Comparison of ENCODE assay signal across 24 mouse cellular contexts in genomic region chr4:150875393-150875792, GRCm38 (mm10). TPM values are rescaled to one million over a fixed set of nuclear protein-coding genes. Genes with fewer than 3 reads are reported as not detected.
A peak's percentile ranks its signal among the peaks of the same experiment; 100 is the strongest.
DNase-seq lines count a peak whose midpoint lies in the region; ATAC-seq and TF ChIP-seq lines count a peak whose summit lies in the region.
"Had no signal": no experiment of that assay in that cellular context is flagged by ENCODE, and none has a peak within 500 bp of the region (broad histone marks: within the 10 kb centered on the region; RNA-seq: fewer than 3 reads in every experiment).

No protein-coding gene starts in this region.

- no peaks in the 10 kb centered on the region for H3K79me2 ChIP-seq in MEL (ENCODE audit: control insufficient read depth, insufficient read depth, low read length, poor library complexity)

- no peak for TF ChIP-seq POLR2A in kidney, adult 2 months (IDR thresholded peaks at IDR 0.05; ENCODE audit: low read depth, low read length)
- no peak for TF ChIP-seq POLR2A in MEL (IDR thresholded peaks at IDR 0.05; ENCODE audit: control insufficient read depth in 1 of 2, insufficient read depth in 1 of 2, low read depth in 1 of 2, low read length in 2 of 2, poor library complexity in 1 of 2)

- no peak overlapping the region for H3K4me3 ChIP-seq in kidney, adult 2 months (ENCODE audit: insufficient read depth, low read depth, low read length)
- no peak overlapping the region for H3K4me3 ChIP-seq in ES-E14 (ENCODE audit: insufficient read depth in 1 of 2, low read depth in 1 of 2, low read length in 2 of 2, poor library complexity in 1 of 2, severe bottlenecking in 1 of 2)
- H3K4me3 ChIP-seq in MEL (ENCODE audit: control insufficient read depth in 1 of 2, insufficient read depth in 1 of 2, low read depth in 2 of 2, low read length in 2 of 2): no peak overlapping the region
- H3K4me3 ChIP-seq: embryonic facial prominence, embryonic 13.5 days; embryonic facial prominence, embryonic 15.5 days; erythroblast, embryonic 14.5 days; forebrain, embryonic 10.5 days; forebrain, embryonic 12.5 days had no signal

- H3K9ac ChIP-seq in ES-E14 (ENCODE audit: insufficient read depth, low read depth, low read length, poor library complexity, severe bottlenecking): no peak overlapping the region
- no peak overlapping the region for H3K9ac ChIP-seq in MEL (ENCODE audit: control insufficient read depth, low read depth, low read length, poor library complexity, severe bottlenecking)
- H3K9ac ChIP-seq: embryonic facial prominence, embryonic 13.5 days; embryonic facial prominence, embryonic 15.5 days; forebrain, embryonic 12.5 days had no signal

- in situ Hi-C loops in ES-E14 (cut with MboI; ENCODE audit: low sequenced_read_pairs in 2 of 2, unreplicated experiment in 2 of 2): loop anchor here in 1 of 2 experiments (25.0 kb wide), 1 partner anchor 213 kb away; the partner anchor contains the start of gene Slc45a1

- no peak for TF ChIP-seq RAD21 in MEL (IDR thresholded peaks at IDR 0.05; ENCODE audit: low read depth, low read length)

- H3K4me1 ChIP-seq in kidney, adult 2 months (ENCODE audit: control insufficient read depth, insufficient read depth, low read length): peaks cover 5% of the 10 kb centered on the region; the same call in 1 of the 2 replicates
- peaks cover 5 to 23% of the 10 kb centered on the region in 2 experiments; a peak in 3 of 4 replicates for H3K4me1 ChIP-seq in ES-E14 (ENCODE audit: control insufficient read depth in 2 of 2, insufficient read depth in 2 of 2, low read length in 2 of 2, poor library complexity in 1 of 2)
- H3K4me1 ChIP-seq in MEL (ENCODE audit: control insufficient read depth in 1 of 2, insufficient read depth in 2 of 2, low read length in 2 of 2): peaks cover 3 to 6% of the 10 kb centered on the region in 2 experiments; a peak in 2 of 4 replicates

- H3K9me3 ChIP-seq in ES-E14 (ENCODE audit: control insufficient read depth, insufficient read depth, low read depth, low read length) (no peaks in the 10 kb centered on the region), MEL (replicated peaks; ENCODE audit: insufficient read depth, low read length) (no peaks in the 10 kb centered on the region)

- ATAC-seq in monocyte, adult 5-6 weeks (replicated peaks; ENCODE audit: insufficient number of reproducible peaks, low FRiP score, low TSS enrichment, poor library complexity, severe bottlenecking): no peak
- ATAC-seq: forebrain, embryonic 14.5 days; forebrain, embryonic 16.5 days had no signal

- DNase-seq in kidney, adult 2 months: peak; percentile 1
- no peak for DNase-seq in kidney, adult 8-10 months
- no peak for DNase-seq in ES-E14 (ENCODE audit: low read depth, low spot score)
- DNase-seq in MEL (ENCODE audit: low read depth, low spot score): no peak
- DNase-seq: adrenal gland, adult 2 months; adrenal gland, postnatal 10 days; adrenal gland, postnatal 25 days; cerebellum, adult 11 months; cerebellum, adult 18-20 months; cerebellum, adult 8-10 months; cerebellum, adult 9-11 months; cerebellum, postnatal 14 days; cerebellum, postnatal 36 days; embryo, embryonic 11 days had no signal

- no peak for TF ChIP-seq CTCF in kidney, adult 2 months (conservative IDR thresholded peaks at IDR 0.05; ENCODE audit: insufficient read depth, insufficient read length, low read depth, low read length)
- TF ChIP-seq CTCF in MEL (IDR thresholded peaks at IDR 0.05 in 2 of 3, conservative IDR thresholded peaks at IDR 0.05 in 1 of 3; ENCODE audit: control insufficient read depth in 1 of 3, insufficient read depth in 1 of 3, low read depth in 2 of 3, low read length in 3 of 3, poor library complexity in 1 of 3, severe bottlenecking in 1 of 3): no peak

- H3K27ac ChIP-seq in kidney, adult 2 months (ENCODE audit: insufficient read depth, low read depth, low read length): no peak overlapping the region
- no peak overlapping the region for H3K27ac ChIP-seq in ES-E14 (ENCODE audit: insufficient read depth, low read depth, low read length, poor library complexity, severe bottlenecking)
- no peak overlapping the region for H3K27ac ChIP-seq in MEL (ENCODE audit: control insufficient read depth, low read depth, low read length)
- H3K27ac ChIP-seq: embryonic facial prominence, embryonic 13.5 days; embryonic facial prominence, embryonic 15.5 days; forebrain, embryonic 10.5 days; forebrain, embryonic 12.5 days had no signal

- WGBS in kidney, adult 2 months: 84% methylated on average over 10 of the region's 10 CpGs

- H3K36me3 ChIP-seq in kidney, adult 2 months (ENCODE audit: control insufficient read depth, insufficient read depth, low read length): no peaks in the 10 kb centered on the region
- H3K36me3 ChIP-seq in ES-E14 (ENCODE audit: control insufficient read depth, insufficient read depth, low read length, poor library complexity, severe bottlenecking) (no peaks in the 10 kb centered on the region), MEL (ENCODE audit: control insufficient read depth in 1 of 2, insufficient read depth in 2 of 2, low read length in 2 of 2) (peaks cover 0 to 4% of the 10 kb centered on the region in 2 experiments; a peak in 1 of 4 replicates)
- H3K36me3 ChIP-seq: G1E had no signal

- no peaks in the 10 kb centered on the region for H3K27me3 ChIP-seq in kidney, adult 2 months (replicated peaks; ENCODE audit: control insufficient read depth, insufficient read depth, low read length)
- no peaks in the 10 kb centered on the region for H3K27me3 ChIP-seq in MEL (ENCODE audit: control insufficient read depth in 1 of 2, insufficient read depth in 2 of 2, low read length in 2 of 2)
- H3K27me3 ChIP-seq: embryonic facial prominence, embryonic 13.5 days; embryonic facial prominence, embryonic 15.5 days; forebrain, embryonic 12.5 days had no signal

- TF ChIP-seq EP300 in MEL (IDR thresholded peaks at IDR 0.05; ENCODE audit: low read depth in 1 of 2, low read length in 2 of 2): no peak

TF ChIP-seq in ES-E14, 5 proteins besides CTCF, POLR2A, EP300 and RAD21:
- TF ChIP-seq ZNF384 (IDR thresholded peaks at IDR 0.05; ENCODE audit: low read depth, low read length) (peak; percentile 72), CHD2 (IDR thresholded peaks at IDR 0.05; ENCODE audit: low read depth, low read length) (no peak), HCFC1 (IDR thresholded peaks at IDR 0.05; ENCODE audit: borderline replicate concordance, insufficient read depth, low read length) (no peak), MAFK (IDR thresholded peaks at IDR 0.05; ENCODE audit: insufficient read depth, low read depth, low read length) (no peak)

TF ChIP-seq in MEL, 35 proteins besides CTCF, POLR2A, EP300 and RAD21:
- TF ChIP-seq USF2 (IDR thresholded peaks at IDR 0.05; ENCODE audit: borderline replicate concordance in 1 of 2, insufficient read depth in 1 of 2, low read depth in 1 of 2, low read length in 2 of 2) (no peak), SIN3A (IDR thresholded peaks at IDR 0.05; ENCODE audit: low read length) (no peak), JUND (IDR thresholded peaks at IDR 0.05; ENCODE audit: low read depth, low read length) (no peak), POLR2AphosphoS2 (IDR thresholded peaks at IDR 0.05; ENCODE audit: low read length) (no peak), NRF1 (IDR thresholded peaks at IDR 0.05; ENCODE audit: insufficient read depth, low read depth, low read length, poor library complexity, severe bottlenecking) (no peak), ZNF384 (IDR thresholded peaks at IDR 0.05; ENCODE audit: low read depth, low read length) (peak; percentile 47; the same call in 1 of the 2 replicates)
TF ChIP-seq in MEL: peak in this region for 1.

RNA-seq across cellular contexts. Expression of gene Errfi1, which starts 21.7 kb away (rescaled TPM):
- 230 TPM in 2 replicates for polyA plus RNA-seq in kidney, adult 2 months (2012; rRNA removed)
- total RNA-seq in ES-E14 (2012; rRNA removed): 22.8 and 38.0 TPM in 2 replicates
- 2.1 and 2.3 TPM in 2 replicates for total RNA-seq in MEL (2012; rRNA removed)
- 1 to 10 TPM in 1 of 2 experiments, not detected in 1; 2.7 TPM for polyA plus RNA-seq in MEL (2012; ENCODE audit: insufficient read depth in 1 of 2, insufficient read length in 2 of 2, low read depth in 1 of 2, low replicate concordance in 2 of 2, missing spikeins in 1 of 2)
- total RNA-seq in monocyte, adult 5-6 weeks (2017): 18.2 to 25.1 TPM (median 23.4 TPM) in 3 replicates
- polyA plus RNA-seq: erythroblast, embryonic 14.5 days; G1E had no signal

RNA-seq across cellular contexts. Expression of gene Park7, which starts 38.8 kb away (rescaled TPM):
- polyA plus RNA-seq in kidney, adult 2 months (2012; rRNA removed): 314 and 444 TPM in 2 replicates
- 308 and 393 TPM in 2 replicates for total RNA-seq in ES-E14 (2012; rRNA removed)
- total RNA-seq in MEL (2012; rRNA removed): 438 and 445 TPM in 2 replicates
- polyA plus RNA-seq in MEL (2012; ENCODE audit: insufficient read depth in 1 of 2, insufficient read length in 2 of 2, low read depth in 1 of 2, low replicate concordance in 2 of 2, missing spikeins in 1 of 2): 100 to 1,000 TPM in 1 of 2 experiments, not detected in 1; 480 TPM
- total RNA-seq in monocyte, adult 5-6 weeks (2017): 177 to 216 TPM (median 190 TPM) in 3 replicates

RNA-seq across cellular contexts. Expression of gene Tnfrsf9, which starts 39.0 kb away (rescaled TPM):
- 0.14 and 0.86 TPM in 2 replicates for polyA plus RNA-seq in kidney, adult 2 months (2012; rRNA removed)
- total RNA-seq in ES-E14 (2012; rRNA removed) (0.27 and 0.42 TPM in 2 replicates), MEL (2012; rRNA removed) (not detected in 2 replicates)
- polyA plus RNA-seq in MEL (2012; ENCODE audit: insufficient read depth in 1 of 2, insufficient read length in 2 of 2, low read depth in 1 of 2, low replicate concordance in 2 of 2, missing spikeins in 1 of 2): under 1 TPM in 1 of 2 experiments, not detected in 1; 0.14 TPM
- 14.3 to 47.8 TPM (median 28.4 TPM) in 3 replicates for total RNA-seq in monocyte, adult 5-6 weeks (2017)
- total RNA-seq: common myeloid progenitor, adult 5-6 weeks had no signal
- polyA plus RNA-seq: adrenal gland, adult 2 months; erythroblast, embryonic 14.5 days had no signal

Comparison
In these comparisons a context has a peak if more than half of its experiments do, and no peak if none do; other contexts are left out.
1. RNA of gene Tnfrsf9, which starts 39.0 kb away (total RNA-seq): 14.3 to 47.8 TPM in monocyte, adult 5-6 weeks; 0.27 to 0.42 TPM in ES-E14 and not detected in MEL; every median in the first group is over 10 times any median in the second.